Mouse (Mus musculus) limb, embryonic 13.5 days (tissue): ENCODE data around the gene P4htm. TPM values are rescaled to one million over a fixed set of nuclear protein-coding genes. Genes with fewer than 3 reads are reported as not detected.

Experiments used
- ATAC-seq: fragments of 200-750 bp; cut with Nextera tagmentation; 2 replicates; pipeline ENCODE4 v1.8.0; 2017; ENCODE audit warnings: low read depth, moderate number of reproducible peaks, moderate TSS enrichment; ENCODE audit not compliant: low FRiP score
- H3K27ac ChIP-seq: fragments of 300-500 bp; sonication (generic); 2 replicates; pipeline ENCODE4 v1.5.1; 2015; ENCODE audit warnings: inconsistent platforms, mild to moderate bottlenecking, moderate library complexity
- H3K27me3 ChIP-seq: fragments of 300-500 bp; sonication (generic); 2 replicates; pipeline ENCODE4 v1.6.1; 2015; ENCODE audit warnings: mild to moderate bottlenecking, inconsistent platforms
- H3K36me3 ChIP-seq: fragments of 300-500 bp; sonication (generic); 2 replicates; pipeline ENCODE4 v1.6.1; 2015; ENCODE audit warnings: inconsistent platforms, mild to moderate bottlenecking, moderate library complexity
- H3K4me1 ChIP-seq: fragments of 300-500 bp; sonication (generic); 2 replicates; pipeline ENCODE4 v1.6.1; 2015; ENCODE audit warnings: inconsistent platforms
- H3K4me2 ChIP-seq: fragments of 300-500 bp; sonication (generic); replicated peaks from 2 replicates; pipeline ENCODE4 v1.6.1; 2015; ENCODE audit warnings: inconsistent platforms, mild to moderate bottlenecking, moderate library complexity
- H3K4me3 ChIP-seq: fragments of 300-500 bp; sonication (generic); 2 replicates; pipeline ENCODE4 v1.5.1; 2015; ENCODE audit warnings: moderate library complexity, mild to moderate bottlenecking, inconsistent platforms
- H3K9ac ChIP-seq: fragments of 300-500 bp; sonication (generic); 2 replicates; pipeline ENCODE4 v1.6.1; 2015; ENCODE audit warnings: mild to moderate bottlenecking, inconsistent platforms
- H3K9me3 ChIP-seq: fragments of 300-500 bp; sonication (generic); 2 replicates; pipeline ENCODE4 v1.6.1; 2016; ENCODE audit warnings: inconsistent platforms
- WGBS: fragments of 180-500 bp; shearing (Covaris S2); methylation state at CpG from one replicate; pipeline ENCODE4 v1.1.7; 2015; 5-methylcytosine and 5-hydroxymethylcytosine counted together
- polyA plus RNA-seq: library from polyadenylated mRNA; unstranded; fragments of >200 nt; fragmentation: Nextera tagmentation; extraction: Ambion mirVana; gene quantifications from 2 replicates; pipeline ENCODE4 v1.2.1, GENCODE M21; 2015

Gene P4htm
- polyA plus RNA-seq, 1 experiment from 2014 or later = 11.7 TPM

DNA sequence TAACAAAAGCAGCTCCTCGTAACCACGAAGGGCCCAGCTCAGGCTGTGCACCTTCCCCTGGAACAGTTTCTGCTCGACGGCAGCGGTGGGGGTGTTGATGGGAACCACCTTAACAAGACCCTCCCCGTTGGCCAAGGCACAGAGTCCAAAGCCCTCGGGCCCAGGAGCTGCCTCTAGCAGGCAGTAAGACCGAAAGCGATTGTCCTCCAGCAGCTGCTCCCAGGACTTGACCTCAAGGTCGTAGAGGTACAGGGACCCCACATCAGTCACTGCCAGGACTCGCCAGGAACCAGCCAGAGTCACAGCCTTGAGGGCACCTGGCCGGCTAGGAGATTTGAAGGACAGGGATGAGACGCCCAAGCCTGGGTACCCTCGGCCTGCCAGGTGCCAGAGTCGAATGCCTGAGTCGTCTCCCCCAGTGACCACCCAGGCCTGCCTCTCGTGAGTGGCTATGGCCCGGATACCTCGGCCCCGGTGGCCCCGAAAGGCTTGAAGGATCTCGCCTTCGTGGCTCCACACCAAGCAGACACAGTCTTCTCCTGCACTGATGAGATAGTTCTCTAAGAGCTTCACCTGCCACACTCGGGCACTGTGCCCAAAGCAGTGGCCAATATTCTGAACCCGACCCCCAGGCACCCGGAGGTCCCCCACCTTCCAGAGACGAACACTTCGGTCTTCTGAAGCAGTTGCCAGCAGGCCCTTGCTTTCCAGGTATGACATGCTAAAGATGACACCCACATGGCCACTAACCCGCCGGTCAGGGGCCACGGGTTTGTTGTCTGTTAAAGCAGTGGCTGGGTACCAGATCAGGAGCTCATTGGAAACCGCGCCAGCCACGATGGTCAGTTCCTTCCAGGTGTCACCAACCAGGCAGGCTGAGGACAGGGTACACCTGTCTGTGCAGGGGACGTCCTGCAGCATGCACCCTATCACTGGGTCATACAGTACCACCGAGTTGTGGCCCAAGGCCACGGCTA, 21.9 kb downstream of the P4htm start:
- peaks cover 60% of the 10 kb centered on the region for H3K36me3 ChIP-seq
- H3K4me2 ChIP-seq = no peak overlapping the region
- WGBS = 85% methylated on average over 37 of the region's 37 CpGs
- no peak for ATAC-seq
- H3K27ac ChIP-seq = no peak overlapping the region
- H3K9ac ChIP-seq = 0 out of 2 replicates have a peak overlapping the region, but pooled peaks have one; percentile 0
- no peaks in the 10 kb centered on the region for H3K27me3 ChIP-seq
- peak overlapping the region; percentile 81; the same call in 1 of the 2 replicates for H3K4me3 ChIP-seq
- H3K9me3 ChIP-seq = no peaks in the 10 kb centered on the region
- peaks cover 51% of the 10 kb centered on the region for H3K4me1 ChIP-seq

DNA sequence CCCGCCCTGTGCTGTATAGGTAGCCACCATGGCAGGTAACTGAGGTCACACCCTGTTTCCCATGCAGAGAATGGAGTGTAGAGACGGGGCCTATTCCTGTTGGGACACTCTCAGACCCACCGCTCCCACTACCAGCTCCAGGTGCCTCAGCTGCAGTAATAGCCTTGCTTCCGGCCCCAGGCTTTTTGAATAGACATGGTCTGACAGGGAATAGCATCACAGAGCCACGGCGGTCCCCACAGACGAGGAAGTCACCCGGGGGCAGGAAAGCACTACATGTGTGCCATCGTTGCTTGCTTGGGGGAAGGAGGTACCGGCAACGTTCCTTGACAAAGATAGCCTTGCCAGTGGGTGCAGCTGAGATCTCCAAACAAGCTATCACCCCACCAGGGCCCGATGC, 22.5 kb downstream of the P4htm start:
- Histone ChIP-seq H3K4me3 (no peak overlapping the region; the same call in 1 of the 2 replicates), H3K36me3 (peaks cover 61% of the 10 kb centered on the region), H3K27me3 (no peaks in the 10 kb centered on the region), H3K9me3 (no peaks in the 10 kb centered on the region), H3K4me1 (peaks cover 57% of the 10 kb centered on the region), H3K4me2 (no peak overlapping the region), H3K27ac (no peak overlapping the region), H3K9ac (no peak overlapping the region)
- WGBS = 91% methylated on average over 12 of the region's 12 CpGs
- no peak for ATAC-seq

DNA sequence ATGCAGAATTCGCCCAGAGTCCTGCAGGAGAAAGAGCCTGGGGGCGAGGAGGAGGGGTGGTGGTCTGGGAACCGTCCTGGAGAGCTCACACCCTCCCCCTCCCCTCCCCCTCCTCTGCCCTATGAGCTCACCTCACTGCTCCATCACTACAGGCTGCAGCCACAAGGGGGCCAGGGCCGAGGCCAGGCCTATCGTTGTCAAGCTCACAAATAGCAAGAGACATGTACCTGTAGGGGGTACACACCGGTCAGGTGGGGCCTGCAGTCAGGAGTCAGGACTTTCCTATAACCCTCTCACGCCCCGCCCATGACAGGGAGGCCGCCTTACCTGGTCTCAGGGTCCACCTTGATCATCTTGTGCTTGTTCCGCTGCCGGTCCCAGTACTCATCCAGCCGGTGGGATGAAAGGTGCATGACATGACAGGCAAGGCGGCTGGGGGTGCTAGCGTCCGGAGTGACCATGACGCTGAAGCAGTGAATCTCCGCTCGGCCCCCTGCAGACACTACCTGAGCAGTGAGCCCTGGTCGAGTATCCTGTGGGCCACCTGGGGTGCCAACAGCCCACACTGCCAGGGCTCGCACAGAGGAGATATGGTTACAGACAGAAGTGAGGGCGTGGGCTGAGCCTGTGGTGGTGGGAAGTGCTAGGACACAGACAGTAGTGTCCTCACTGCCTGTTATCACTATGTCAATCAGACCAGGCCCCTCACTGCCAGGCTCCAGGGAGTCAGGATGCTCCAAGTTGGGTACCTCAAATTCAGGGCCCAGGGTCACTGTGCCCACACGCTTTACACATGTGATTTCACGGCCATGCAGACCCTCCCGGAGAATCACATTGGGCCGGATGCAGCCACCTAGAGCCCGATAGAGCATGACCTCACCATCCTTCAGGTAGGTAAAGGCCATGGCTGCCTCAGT, 23.4 kb downstream of the P4htm start:
- no peak for ATAC-seq
- Histone ChIP-seq H3K4me2 (no peak overlapping the region), H3K9me3 (no peaks in the 10 kb centered on the region), H3K36me3 (peaks cover 61% of the 10 kb centered on the region), H3K4me3 (no peak overlapping the region), H3K4me1 (peaks cover 53% of the 10 kb centered on the region), H3K27me3 (no peaks in the 10 kb centered on the region), H3K9ac (no peak overlapping the region), H3K27ac (no peak overlapping the region)
- 57% methylated on average over 26 of the region's 26 CpGs for WGBS

DNA sequence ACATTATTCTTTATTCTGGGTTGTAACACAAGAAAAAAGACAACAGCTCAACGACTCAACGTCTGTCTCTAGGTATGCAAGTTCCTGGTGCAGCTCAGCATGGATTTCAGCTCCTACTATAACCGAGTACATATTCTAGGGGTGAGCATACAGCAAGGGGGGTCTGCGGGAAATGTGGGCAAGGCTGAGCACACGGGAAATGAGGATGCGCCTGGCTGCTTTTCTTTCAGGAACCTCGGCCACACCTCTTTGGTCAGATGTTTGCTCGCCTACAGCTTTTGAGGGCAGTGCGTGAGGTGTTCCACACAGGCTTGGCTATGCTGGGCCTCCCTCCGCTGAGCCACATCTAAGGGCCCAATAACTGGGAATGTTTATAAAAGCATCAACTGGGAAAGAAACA, 25.1 kb downstream of the P4htm start:
- peaks cover 61% of the 10 kb centered on the region for H3K36me3 ChIP-seq
- no peak overlapping the region for H3K4me3 ChIP-seq
- 84% methylated on average over 10 of the region's 10 CpGs for WGBS

DNA sequence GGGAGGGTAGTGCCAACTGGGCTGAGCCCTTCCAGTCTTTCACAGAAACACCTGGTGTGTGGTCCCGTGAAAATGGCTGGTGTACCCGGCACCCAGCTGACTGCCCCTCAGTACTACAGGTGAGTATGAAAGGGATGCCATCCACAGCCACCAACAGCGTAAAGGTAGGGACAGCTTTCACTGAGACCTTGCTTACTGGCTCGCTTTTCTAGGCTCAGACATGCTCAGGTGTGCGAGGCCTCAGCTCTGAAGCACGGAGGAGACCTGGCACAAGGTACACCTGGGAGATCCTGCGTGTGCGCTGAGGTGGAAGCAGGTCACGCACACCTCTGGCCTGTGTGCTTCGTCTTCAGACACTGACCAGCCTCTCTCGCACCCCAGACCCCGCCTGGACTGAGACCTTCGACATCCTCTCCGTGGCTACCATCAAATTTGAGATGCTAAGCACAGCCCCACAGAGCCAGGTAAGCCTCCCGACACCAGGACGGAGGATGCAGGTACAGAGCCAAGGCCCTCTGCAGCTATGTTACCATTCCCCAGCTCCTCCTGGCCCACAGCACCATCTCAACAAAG, 26.0 kb downstream of the P4htm start:
- Histone ChIP-seq H3K4me2 (no peak overlapping the region; the same call in 1 of the 2 replicates), H3K36me3 (peaks cover 59% of the 10 kb centered on the region), H3K9me3 (no peaks in the 10 kb centered on the region), H3K27me3 (no peaks in the 10 kb centered on the region), H3K27ac (no peak overlapping the region), H3K4me1 (peaks cover 52% of the 10 kb centered on the region), H3K9ac (no peak overlapping the region), H3K4me3 (no peak overlapping the region)
- no peak for ATAC-seq
- 93% methylated on average over 16 of the region's 16 CpGs for WGBS

More for the DNA sequence above, 25.1 kb downstream of the P4htm start:
- H3K4me2 ChIP-seq = no peak overlapping the region
- no peak overlapping the region for H3K27ac ChIP-seq
- no peaks in the 10 kb centered on the region for H3K27me3 ChIP-seq
- ATAC-seq = no peak
- no peak overlapping the region for H3K9ac ChIP-seq
- H3K9me3 ChIP-seq = no peaks in the 10 kb centered on the region
- peaks cover 60% of the 10 kb centered on the region for H3K4me1 ChIP-seq

DNA sequence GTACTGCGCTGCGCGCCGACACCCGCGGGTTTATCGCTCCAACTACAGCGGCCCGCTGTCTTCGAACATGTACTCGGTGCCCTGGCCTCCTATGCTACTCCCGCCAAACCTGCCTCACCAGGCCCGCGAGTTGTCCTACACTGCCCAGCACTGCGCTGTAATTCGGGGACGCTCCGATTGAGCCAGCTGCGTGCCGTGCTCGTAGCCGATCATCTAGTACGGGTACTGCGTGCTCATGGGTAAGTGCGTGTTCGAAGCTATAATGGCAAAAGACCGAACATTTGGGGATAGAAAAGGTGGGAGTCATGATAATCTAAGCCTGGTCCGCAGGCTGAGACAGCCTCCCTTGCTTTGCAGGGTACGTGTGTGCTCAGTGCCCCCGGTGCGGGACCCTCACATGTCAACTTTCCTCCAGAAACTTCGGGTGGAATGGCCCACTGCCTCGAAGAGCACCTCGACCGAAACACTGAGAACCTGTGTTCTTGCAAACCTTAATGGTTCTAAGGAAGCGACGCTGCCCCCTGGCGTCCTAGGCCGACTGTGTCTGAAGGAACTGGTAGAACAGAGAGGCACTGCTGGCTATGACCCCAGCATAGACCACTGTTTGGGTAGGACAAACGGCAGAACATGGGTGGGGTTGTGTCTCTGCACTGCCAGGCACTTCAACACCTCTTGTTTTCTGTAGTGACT, 27.1 kb downstream of the P4htm start:
- Histone ChIP-seq H3K27me3 (no peaks in the 10 kb centered on the region), H3K4me1 (peaks cover 50% of the 10 kb centered on the region), H3K27ac (peak overlapping the region; percentile 65), H3K9ac (peak overlapping the region; percentile 78), H3K4me2 (peak overlapping the region; percentile 99), H3K36me3 (peaks cover 54% of the 10 kb centered on the region), H3K9me3 (no peaks in the 10 kb centered on the region), H3K4me3 (peak overlapping the region; percentile 68)
- no peak for ATAC-seq
- WGBS = 2% methylated on average over 40 of the region's 40 CpGs

DNA sequence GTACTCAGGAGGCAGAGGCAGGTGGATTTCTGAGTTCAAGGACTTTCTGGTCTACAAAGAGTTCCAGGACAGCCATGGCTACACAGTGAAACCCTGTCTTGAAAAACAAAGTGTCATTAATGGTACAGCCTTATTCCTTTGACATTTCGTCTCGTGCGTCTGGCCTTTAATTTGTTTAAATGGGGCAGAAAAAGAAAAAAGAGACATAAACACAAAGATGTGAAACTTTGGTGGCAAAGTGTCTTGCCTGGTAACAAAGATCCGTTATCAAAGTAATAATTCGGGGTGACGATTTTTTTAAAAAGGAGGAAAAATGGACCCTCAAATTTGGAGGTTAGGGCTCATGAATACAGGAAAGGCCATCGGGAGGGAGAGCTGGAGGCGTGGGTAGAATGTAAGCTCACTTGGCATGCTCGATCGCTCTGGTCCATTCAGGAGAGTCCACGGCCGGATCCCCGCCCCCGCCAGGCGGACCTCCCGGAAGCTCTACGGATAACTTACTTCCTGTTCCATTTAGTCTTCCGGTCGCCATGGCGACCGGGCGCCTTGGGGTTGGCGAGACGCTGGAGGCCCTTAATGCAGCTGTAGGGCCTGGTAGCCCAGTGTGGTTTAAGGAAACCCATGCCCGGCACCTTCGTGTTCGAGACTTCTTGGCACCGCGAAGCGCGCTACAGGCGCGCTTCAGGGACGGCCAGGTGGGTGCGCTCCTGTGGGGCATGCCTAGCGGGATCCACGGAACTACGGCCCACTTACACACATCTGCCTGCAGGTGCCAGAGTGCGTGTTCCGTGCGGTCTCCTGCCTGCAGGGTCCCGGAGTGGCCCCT, 27.9 kb downstream of the P4htm start, which contains the start of gene Dalrd3:
Dalrd3 (plus strand) TSS at position 506 of the 826 bp plus-strand sequence.
- Histone ChIP-seq H3K27ac (peak within 1 kb of the TSS; percentile 65), H3K36me3 (peaks cover 54% of the 10 kb centered on the region), H3K4me2 (peak within 1 kb of the TSS; percentile 99), H3K27me3 (no peaks in the 10 kb centered on the region), H3K4me3 (peak within 1 kb of the TSS; percentile 71), H3K9ac (peak within 1 kb of the TSS; percentile 78), H3K9me3 (no peaks in the 10 kb centered on the region), H3K4me1 (peaks cover 43% of the 10 kb centered on the region)
- 7% methylated on average over 42 of the region's 42 CpGs for WGBS
- peak; percentile 63 for ATAC-seq

DNA sequence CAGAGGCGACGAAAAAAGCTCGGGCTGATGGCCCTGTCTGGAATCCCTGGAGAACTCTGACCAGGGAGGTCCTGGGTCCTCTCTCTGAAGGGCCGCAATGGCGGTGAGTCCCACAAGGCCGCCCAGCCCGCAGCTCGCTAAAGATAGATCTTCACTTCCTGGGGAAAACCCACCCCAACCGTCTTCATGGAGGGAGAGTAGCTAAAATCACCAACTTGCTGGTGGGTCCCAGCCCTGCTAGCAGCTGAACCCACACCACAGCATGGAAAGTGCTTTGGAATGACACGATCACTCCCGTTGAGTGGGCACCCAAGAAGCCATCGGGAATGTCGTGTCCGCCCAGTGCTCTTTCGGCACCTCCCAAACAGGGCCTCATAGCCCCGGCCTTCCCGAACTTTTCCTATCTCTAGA, 29.0 kb downstream of the P4htm start:
- 81% methylated on average over 17 of the region's 17 CpGs for WGBS
- peak overlapping the region; percentile 85; the same call in 1 of the 2 replicates for H3K27ac ChIP-seq
- H3K36me3 ChIP-seq = peaks cover 54% of the 10 kb centered on the region
- no peaks in the 10 kb centered on the region for H3K27me3 ChIP-seq
- peaks cover 37% of the 10 kb centered on the region for H3K4me1 ChIP-seq
- peak overlapping the region; percentile 99 for H3K4me2 ChIP-seq
- no peaks in the 10 kb centered on the region for H3K9me3 ChIP-seq
- no peak for ATAC-seq
- peak overlapping the region; percentile 85; the same call in 1 of the 2 replicates for H3K9ac ChIP-seq
- peak overlapping the region; percentile 71 for H3K4me3 ChIP-seq

DNA sequence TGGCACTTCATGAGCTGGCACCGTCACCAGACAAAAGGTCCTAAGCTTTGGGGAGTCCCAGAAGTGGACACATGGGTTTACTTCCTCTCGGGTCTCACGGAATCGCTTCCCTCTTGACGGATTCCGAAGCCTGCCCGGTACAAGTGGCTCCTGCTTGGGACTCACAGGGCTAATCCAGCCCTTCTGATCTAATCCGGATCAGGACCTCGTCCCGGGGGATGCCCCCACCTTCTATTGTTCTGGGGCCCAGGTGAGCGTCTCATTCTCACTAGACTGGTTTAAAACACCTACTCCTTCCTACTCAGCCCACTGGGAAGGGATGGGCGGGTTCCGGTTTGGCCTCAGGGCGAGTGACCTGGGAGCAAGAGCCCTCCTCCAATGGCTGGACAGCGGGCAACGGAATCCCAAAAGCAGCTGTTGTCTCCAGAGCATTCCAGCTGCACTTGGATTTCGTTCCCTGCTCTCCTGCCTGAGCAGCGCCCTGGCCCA, 29.5 kb downstream of the P4htm start:
- Histone ChIP-seq H3K27ac (peak overlapping the region; percentile 85), H3K9ac (peak overlapping the region; percentile 85), H3K4me3 (peak overlapping the region; percentile 71), H3K4me2 (peak overlapping the region; percentile 99), H3K27me3 (no peaks in the 10 kb centered on the region), H3K36me3 (peaks cover 54% of the 10 kb centered on the region), H3K4me1 (peaks cover 37% of the 10 kb centered on the region), H3K9me3 (no peaks in the 10 kb centered on the region)
- 12% methylated on average over 18 of the region's 18 CpGs for WGBS
- ATAC-seq = no peak
